8 mouse cellular contexts compared by ENCODE assay signal in genomic region chr7:123097891-123098750, GRCm38 (mm10). TPM values are rescaled to one million over a fixed set of nuclear protein-coding genes. Genes with fewer than 3 reads are reported as not detected.
DNase-seq lines count a peak whose midpoint lies in the region; ATAC-seq lines count a peak whose summit lies in the region.

No protein-coding gene starts in this region.

- H3K4me1 ChIP-seq in hindbrain, embryonic 14.5 days (replicated peaks; ENCODE audit: control insufficient read depth, insufficient read depth, low read length): peaks cover 18% of the 10 kb centered on the region

- no peak overlapping the region for H3K4me3 ChIP-seq in hindbrain, embryonic 14.5 days (replicated peaks; ENCODE audit: low read length)

- H3K27ac ChIP-seq in hindbrain, embryonic 14.5 days: peak overlapping the region; percentile 90

- H3K9me3 ChIP-seq in hindbrain, embryonic 14.5 days (ENCODE audit: control insufficient read depth, low read length): no peaks in the 10 kb centered on the region

- peak overlapping the region; percentile 18 for H3K4me2 ChIP-seq in hindbrain, embryonic 14.5 days (replicated peaks)

- peak overlapping the region; percentile 42 for H3K9ac ChIP-seq in hindbrain, embryonic 14.5 days

- DNase-seq in ES-CJ7 (ENCODE audit: low read depth, low spot score): peak; percentile 63
- DNase-seq in cerebellum, adult 9-11 months: peak; percentile 30
- peak; percentile 73 to 76 for DNase-seq in frontal cortex, postnatal 36 days (ENCODE audit: low spot score in 2 of 2)
- DNase-seq in hindbrain, embryonic 14.5 days (ENCODE audit: low spot score): peak; percentile 75
- peak; percentile 64 for DNase-seq in left cerebral cortex, adult 11 months (ENCODE audit: low spot score)
- peak; percentile 95 for DNase-seq in lung, postnatal 10 days
- peak; percentile 63 to 71 for DNase-seq in right cerebral cortex, adult 2 months (ENCODE audit: low spot score in 2 of 2)

- peak; percentile 92 for ATAC-seq in hindbrain, embryonic 14.5 days (ENCODE audit: low FRiP score)
- no peak for ATAC-seq in monocyte, adult 5-6 weeks (replicated peaks; ENCODE audit: insufficient number of reproducible peaks, low FRiP score, low TSS enrichment, poor library complexity, severe bottlenecking)

- no peaks in the 10 kb centered on the region for H3K27me3 ChIP-seq in hindbrain, embryonic 14.5 days (ENCODE audit: control insufficient read depth, insufficient read depth, low read length)

- H3K36me3 ChIP-seq in hindbrain, embryonic 14.5 days (replicated peaks; ENCODE audit: control insufficient read depth, insufficient read depth): no peaks in the 10 kb centered on the region

- WGBS in hindbrain, embryonic 14.5 days: 21% methylated on average over 16 of the region's 16 CpGs

RNA-seq across cellular contexts. Expression of gene Tnrc6a, which starts 25.6 kb away (rescaled TPM):
- 37.3 and 52.0 TPM in 2 replicates for polyA plus RNA-seq in hindbrain, embryonic 14.5 days (2014; fragmentation: Nextera tagmentation; extraction: Ambion mirVana)
- total RNA-seq in monocyte, adult 5-6 weeks (2017): 66.6 to 90.5 TPM (median 70.1 TPM) in 3 replicates

Comparison
In these comparisons a context has a peak if more than half of its experiments do, and no peak if none do; other contexts are left out.
1. DNase-seq: peak in every context shown above with its lines; median percentile 95 in lung, postnatal 10 days; 75 in hindbrain, embryonic 14.5 days; 74 in frontal cortex, postnatal 36 days; 67 in right cerebral cortex, adult 2 months; 64 in left cerebral cortex, adult 11 months; 63 in ES-CJ7; 30 in cerebellum, adult 9-11 months.